Mouse (Mus musculus): ENCODE data around the gene Mrpl49.

The Mrpl49 gene

DNA sequence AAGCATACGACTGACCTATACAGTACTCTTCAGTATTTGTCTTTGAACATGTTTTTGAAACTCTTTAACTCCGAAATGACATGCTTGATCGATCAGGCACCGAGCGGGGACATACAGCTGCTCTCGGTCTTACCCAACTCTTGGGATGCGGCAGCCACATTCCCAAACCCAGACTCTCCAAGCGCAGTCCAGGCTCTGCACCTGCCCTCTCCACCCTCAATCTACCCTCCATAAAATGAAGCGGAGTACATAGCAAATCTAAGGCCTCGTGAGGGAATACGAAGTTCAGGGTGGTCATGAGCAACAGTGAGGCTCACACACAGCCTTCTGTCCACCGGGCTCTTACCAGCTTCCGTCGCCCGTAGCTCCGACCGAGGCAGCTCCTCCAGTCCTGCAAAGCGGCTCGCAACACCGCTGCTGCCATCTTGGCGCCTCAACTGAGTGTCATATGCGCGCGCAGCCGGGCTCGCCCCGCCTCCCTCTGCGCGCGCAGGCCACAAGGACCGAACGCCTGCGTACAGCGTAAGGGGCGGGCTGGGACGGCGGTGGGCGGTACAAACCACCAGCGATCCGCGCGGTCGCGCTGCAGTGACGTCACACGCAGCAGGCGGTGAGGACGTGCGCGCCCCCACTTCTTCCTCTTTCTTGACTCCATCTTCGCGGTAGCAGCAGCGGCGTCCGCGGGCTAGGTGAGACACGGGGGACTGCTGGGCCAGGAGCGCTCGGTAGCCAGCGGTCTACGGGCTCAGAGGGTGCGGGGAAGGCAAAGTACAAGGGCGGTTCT is at the start of gene Mrpl49, which contains the start of gene Fau:
TSS of gene Mrpl49 (minus strand) at position 473 of the 784 bp plus-strand sequence.
TSS of gene Fau (plus strand) at position 532 of the 784 bp plus-strand sequence.
- DNase-seq, result peak; percentile 100

DNA sequence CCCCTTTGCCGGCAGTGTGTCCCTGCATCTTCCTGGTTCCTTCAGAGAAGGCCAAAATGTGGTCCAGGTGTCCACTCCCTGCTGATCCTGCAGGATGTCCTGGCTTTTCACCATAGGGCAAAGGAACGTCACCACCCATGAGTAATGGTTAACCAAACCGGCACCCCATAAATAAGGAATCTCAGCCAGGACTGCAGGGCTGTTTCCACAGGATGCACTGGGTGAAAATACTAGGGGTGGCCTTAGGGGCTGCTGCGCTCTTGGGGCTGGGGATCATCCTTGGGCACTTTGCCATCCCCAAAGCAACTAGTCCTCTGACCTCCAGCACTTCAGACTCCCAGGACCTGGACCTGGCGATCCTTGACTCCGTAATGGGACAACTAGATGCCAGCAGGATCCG is 48.0 kb upstream of the Mrpl49 start, which contains the start of gene Naaladl1:
TSS of gene Naaladl1 (plus strand) at position 197 of the 400 bp plus-strand sequence.
- no peak for DNase-seq

DNA sequence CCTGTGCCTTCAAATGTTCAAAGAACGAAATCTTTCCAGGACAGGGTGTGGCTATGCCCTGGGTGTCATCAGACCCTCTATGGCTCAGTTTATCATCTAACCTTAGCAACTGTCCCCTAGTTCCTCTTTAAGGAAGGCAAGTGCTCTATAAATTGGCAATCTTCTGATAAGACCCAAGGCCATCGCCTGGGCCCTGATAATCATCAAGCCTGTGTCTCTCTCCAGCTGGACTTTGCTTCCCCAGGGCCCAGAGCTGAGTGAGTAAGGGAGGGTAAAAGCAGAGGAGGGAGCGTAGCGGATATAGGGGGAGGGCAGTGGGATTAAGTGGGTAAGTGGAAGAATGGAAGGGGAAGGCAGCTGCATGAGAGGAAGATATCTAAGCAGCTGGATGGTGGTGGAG is 46.9 kb upstream of the Mrpl49 start:
- DNase-seq, result no peak

DNA sequence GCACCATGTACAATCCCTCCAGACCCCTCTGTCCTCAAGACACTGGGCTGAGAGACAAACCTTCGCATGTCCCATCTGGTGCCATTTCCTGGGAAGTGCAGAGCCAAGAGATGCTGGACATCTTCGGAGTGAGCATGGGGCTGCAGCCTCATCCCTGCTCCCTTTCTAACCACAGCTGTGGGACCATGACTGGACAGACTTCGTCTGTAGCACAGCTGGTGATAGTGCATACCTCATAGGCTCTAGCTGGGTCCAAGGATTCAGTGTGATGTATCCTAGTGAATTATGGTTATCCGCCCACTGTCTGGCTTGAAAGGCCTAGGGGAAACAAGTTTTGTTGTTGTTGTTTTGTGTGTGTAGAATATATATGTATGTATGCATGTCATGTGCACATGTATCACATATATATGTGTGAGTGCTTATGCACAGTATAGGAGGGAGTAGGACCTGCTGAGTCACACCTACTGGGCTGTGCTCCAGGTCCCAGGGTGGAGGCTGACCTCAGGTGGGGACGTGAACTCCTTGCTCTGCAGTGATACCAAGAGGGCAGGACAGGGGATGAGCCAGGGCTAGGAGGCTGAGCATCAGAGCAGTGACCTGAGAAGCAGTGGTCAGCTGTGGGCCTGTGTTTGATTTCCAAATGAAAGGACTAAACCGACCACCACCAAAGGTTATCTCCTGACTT is 44.7 kb upstream of the Mrpl49 start:
- no peak for DNase-seq

DNA sequence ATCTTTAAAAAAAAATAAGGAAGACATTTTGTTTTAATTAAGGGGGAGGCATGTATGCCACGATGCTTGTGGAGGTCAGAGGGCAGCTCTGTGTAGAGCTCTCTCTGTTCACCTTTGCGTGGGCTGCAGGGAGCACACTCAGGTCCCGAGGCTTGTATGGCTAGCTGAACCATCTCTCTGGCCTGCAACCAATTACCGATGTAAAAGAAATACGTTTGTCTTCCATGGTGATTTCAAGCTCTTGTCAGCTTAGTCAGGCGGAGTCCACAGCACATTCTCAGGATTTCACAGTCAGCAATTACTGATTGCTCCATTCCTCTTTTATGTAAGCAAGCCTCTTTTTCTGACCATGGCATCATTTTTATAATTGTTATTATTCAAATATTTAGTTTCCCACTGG is 43.6 kb upstream of the Mrpl49 start:
- DNase-seq, result no peak

DNA sequence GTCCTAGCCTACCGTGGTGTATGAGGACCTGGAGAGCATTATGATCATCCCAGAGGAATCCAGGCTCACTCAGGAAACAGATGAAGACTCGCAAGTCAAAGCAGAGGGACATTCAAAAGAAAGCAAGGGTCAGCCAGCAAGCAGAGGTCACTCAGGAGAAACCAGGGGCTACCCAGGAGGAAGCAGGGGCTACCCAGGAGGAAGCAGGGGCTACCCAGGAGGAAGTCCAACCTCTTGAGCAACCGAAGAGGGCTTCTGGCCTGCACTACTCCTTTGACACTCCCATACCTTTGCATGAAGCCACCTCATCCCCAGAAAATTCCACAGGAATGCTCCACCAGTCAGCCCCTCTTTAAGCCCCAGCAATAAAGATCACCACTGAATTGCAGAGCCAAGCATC is 40.3 kb upstream of the Mrpl49 start:
- DNase-seq, result no peak

DNA sequence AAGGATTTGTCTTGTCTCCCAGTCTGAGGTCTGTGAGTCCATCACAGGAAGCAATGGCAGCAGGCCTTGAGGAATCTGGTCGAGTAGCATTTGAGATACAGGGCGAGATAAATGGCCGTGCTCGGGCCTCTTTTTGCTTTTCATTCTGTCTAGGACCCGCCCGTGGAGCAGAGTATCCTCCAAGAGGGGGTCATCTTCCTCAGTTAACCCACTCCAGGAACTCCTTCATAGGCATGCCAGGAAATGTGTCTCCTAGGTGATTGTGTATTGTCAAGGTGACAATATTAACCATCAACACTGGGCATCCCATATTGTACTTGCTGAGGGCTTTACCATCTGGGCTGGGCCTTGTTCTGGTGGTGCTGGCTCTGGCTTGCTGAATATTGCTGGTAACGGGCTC is 36.5 kb upstream of the Mrpl49 start, which contains the start of gene AC131692.1:
TSS of gene AC131692.1 (plus strand) at position 301 of the 400 bp plus-strand sequence.
- DNase-seq, result no peak

DNA sequence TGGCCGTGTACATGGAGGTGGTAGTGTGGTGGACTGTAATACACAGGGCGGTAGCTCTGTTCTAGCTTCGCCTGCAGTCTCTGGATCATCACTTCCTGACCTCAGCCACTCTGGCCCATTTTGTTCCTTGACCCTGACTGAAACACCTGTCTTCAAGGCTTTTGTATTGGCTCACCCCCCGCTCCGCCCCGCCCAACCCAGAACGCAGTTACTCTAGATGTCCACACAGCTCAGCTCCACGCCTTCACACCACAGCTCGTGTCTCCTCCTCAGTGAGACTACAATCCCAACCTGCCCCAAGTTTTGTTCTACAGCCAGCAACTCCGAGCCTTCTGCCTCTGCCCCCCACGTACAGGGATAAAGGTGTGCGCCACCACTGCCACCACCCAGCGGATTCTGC is 31.3 kb upstream of the Mrpl49 start:
- DNase-seq, result no peak

DNA sequence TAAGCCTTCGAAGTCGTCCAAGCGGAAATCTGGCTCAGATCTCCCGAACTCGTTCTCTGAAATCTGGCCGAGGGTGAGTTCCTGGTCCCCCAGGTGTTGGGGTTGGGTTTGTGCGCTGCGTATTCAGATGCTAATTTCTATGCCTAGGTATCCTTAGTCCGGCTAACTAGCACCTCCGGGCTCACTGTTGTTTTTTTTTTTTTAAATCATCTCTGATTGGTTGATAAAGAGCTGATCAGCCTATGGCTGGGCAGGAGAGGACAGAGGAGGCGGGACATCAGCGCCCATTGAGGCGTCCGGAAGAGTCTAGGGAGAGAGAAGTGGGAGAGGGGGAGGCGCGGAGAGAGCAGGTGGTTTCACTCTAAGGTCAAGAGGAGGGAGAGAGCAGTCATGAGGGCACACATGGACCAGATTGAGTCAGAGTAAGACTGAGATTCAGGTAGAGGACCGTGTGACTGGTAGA is 27.9 kb upstream of the Mrpl49 start:
- DNase-seq, result peak in 1 of 2 experiments; percentile 41

DNA sequence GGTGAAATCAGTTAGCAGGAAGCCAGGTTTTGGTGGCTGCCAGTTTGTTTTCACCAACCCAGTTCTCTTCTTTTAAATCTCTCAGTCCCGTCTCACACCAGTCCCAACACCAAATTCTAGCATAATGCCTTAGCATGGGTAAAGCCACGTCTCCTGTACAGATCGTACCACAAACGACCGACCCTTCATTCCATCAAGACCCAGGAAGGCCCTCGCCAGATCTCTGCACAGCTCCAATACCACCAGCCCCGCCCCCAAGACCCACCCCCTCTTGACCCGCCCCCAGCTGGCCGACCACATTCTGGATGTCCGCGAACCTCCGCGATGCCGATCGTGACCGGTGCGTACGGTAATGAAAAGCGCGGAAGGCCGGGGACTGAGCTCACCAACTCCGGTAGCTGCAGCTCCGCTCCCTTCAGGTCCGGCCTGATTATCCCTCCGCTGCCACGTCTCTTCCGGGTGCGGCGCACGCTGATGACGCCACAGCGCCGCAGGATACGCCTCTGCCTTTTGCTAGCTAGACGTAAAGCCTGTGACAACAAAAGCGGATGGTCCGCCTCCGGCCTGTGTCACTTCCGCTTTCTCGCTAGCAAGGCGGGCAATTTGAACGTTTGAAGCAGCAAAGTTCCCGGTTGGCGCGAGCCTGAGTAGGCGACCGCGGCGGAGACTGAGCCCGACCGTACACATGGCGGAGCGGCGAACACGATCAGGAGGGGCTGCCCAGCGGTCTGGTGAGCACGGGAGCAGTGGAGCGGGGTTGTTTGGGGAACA is 27.1 kb upstream of the Mrpl49 start, which contains the start of the genes Zfpl1 and Cdca5:
TSS of gene Zfpl1 (minus strand) at position 479 of the 771 bp plus-strand sequence.
TSS of gene Cdca5 (plus strand) at position 506 of the 771 bp plus-strand sequence.
- DNase-seq, result peak; percentile 98 to 99

DNA sequence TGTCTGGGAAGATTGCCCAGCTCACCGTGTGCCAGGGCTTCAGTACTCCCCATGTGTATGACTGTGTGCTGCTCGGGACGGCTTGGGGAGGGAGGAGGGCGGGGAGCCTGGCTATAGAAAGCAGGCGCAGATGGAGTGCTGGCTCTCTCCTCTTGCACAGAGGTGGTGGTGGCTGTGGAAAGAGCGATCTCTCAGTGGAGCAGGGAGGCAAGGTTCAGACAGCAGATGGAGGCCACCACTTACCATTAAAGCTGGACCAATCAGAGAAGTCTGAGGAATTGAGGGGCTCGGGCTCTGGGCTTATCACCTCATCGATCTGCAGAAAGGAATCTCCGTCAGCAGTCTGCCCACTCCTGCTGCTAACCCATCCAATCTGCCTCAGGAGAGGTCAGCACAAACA is 24.6 kb upstream of the Mrpl49 start, which contains the start of gene Gm28374:
TSS of gene Gm28374 (minus strand) at position 101 of the 400 bp plus-strand sequence.
- no peak for DNase-seq

DNA sequence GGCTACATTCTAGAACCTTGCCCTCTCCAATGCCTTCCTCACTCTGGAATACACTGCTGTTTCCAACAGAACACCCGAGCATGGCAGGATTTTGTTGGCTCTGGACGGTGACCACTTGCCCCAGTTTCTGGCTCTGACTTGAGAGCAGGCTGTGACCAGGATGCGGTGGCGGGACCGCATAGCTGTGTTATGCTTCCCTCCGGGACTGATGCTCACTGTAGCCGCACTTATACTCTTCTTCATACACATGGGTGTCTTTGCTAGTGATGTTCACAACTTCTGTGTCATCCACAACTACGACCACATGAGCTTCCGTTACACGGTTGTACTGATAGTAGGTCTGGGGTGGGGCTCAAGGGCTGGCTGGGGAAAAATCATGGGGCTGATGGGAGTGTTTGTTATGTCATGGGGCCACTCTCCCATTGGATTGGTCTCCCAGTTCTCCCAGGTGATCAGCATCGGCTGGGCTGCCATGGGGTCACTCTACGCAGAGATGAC is 22.4 kb upstream of the Mrpl49 start, which contains the start of gene Tmem262:
TSS of gene Tmem262 (plus strand) at position 51 of the 498 bp plus-strand sequence.
- DNase-seq, result no peak

DNA sequence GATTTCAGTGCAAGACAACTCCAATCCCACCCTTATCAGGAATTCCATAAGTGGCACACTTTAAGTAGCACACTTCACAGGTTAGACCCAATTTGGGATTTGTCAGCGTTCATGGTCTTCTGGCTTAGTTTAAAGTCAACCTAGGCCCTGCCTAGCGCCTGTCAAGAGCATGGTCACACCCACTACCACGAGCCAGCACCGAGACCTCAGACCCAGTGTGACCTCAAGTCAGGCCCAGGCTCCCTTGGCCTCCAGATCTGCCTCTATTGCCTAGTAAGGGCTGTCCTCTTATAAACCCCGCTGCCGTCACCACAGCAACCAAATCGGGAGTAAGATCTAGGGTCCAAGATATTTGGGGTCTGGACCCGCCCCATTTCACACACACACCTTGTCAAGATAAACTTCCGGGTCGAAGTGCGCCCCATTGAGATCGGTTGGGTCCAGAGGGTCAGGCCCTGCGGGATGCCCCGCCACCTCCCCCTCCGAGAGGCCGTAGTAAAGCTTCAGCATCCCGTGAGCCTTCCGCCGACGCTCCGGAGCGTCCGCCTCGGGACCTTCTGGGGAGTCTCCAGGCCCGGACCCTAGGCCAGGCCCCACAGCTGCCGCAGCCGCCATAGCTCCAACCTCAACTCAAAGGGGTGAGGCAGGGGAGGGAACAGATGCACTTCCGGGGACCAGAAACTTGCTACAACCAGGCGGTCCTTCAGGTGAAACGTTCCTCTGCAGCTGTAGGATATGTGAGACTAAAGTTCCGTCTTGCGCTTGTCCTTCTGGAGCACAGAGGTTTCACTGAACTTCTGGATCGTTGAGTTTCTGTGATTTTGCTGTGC is 19.2 kb upstream of the Mrpl49 start, which contains the start of gene Vps51:
TSS of gene Vps51 (minus strand) at position 668 of the 830 bp plus-strand sequence.
- DNase-seq, result peak; percentile 87 to 90

DNA sequence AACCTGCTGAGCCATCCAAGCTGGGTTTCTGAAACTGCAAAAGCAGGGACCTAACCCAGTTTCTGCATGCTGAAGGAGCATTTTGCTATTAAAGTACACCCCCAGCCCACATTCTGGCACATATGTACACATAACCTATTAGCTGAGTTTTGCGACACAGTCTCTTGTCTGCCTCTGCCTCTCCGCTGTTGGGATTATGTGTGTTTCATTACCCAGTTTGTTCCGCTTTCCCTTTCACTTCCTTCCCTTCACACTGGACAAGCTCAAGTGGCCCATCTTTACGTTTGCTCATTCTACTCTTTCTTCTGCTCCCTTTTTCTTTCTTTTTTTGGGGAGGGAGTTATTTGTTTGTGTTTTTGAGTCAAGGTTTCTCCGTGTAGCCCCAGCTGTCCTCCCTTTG is 16.3 kb upstream of the Mrpl49 start:
- DNase-seq, result no peak

DNA sequence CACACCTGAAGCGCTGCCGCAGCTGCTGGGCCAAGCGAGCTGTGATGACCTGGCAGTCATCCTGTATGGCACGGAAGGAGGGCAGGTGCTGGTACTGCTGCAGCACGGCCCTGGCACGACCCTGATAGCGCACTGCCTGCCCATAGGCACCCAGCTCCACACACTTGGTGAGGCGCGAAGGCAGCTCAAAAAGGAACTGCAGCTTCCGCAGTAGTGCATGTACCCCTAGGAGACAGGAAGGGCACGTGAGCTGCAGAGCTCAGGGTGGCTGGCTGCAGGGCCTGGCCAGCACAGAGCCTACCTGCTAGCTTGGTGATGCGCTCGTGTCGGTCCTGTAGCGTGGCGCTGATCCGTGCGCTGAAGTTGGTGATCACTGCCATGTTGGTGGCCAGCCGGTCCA is 13.7 kb upstream of the Mrpl49 start:
- DNase-seq, result no peak

DNA sequence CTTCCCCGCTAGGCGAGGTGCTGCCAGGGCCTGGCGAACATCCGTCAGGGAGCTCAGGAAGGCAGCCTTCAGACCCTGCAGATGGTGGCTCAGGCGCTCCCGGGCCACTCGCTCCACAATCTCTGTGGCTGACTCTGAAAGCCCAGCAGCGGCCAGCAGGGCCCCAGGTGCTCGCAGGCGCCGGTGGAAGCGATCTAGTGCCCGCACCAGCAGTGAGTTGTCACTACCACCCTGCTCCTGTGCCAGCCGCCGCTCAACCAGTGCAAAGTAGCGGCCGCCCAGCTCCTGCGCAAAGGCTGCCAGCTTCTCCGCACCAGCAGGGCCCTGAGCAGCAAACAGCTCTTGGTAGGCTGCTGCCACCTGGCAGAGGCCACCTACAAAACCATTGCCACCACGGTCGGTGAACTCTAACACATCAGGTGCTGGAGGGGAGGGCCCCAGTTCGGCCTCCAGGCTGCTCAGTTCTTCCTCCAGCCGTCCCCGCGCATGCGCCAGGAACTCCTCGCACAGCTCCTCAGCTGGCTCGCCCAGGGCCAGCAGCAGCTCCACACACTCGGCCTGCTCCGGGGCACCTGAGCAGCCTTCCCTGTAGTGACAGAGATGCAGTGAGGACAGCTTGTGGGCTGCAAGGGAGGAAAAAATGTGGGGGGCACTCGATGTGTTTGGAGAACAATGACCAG is 13.1 kb upstream of the Mrpl49 start:
- no peak for DNase-seq

DNA sequence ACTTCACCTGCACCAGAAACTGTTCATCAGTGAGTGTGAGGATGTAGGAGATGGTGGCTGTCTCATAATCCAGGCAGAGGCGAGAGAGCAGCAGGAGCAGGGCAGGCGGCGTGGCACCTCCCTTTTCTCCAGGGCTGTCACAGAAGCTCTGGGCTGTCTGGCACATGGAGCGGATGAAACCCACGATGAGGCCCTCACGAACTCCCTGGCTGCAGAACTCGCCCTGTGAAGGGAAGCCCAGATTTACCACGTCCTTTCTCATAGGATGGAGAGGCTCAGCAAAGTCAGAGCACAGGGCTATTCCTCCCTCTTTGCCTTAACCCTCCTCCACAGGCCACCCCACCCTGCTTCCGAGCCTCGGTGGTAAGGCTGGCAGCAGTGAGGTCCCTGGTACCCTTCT is 12.3 kb upstream of the Mrpl49 start:
- no peak for DNase-seq

DNA sequence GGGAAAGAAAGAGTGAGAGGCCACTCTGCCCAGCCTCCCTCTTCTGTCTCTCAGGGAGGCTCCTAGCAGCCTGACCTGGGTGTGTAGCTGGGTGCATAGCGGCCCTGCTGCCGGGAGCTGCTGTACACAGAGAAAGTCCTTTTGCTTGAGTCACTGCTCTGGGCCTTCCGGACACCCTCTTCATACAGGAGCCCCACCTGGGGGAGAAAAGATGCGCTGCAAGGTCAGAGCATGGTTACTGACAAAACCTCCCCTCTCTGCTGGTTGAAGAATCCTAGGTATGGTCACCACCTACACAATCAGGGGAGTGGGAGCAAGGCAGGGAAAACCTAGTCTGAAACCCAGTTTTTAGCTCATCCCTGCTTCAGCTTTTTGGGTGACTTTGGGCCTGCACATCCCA is 11.4 kb upstream of the Mrpl49 start:
- no peak for DNase-seq

DNA sequence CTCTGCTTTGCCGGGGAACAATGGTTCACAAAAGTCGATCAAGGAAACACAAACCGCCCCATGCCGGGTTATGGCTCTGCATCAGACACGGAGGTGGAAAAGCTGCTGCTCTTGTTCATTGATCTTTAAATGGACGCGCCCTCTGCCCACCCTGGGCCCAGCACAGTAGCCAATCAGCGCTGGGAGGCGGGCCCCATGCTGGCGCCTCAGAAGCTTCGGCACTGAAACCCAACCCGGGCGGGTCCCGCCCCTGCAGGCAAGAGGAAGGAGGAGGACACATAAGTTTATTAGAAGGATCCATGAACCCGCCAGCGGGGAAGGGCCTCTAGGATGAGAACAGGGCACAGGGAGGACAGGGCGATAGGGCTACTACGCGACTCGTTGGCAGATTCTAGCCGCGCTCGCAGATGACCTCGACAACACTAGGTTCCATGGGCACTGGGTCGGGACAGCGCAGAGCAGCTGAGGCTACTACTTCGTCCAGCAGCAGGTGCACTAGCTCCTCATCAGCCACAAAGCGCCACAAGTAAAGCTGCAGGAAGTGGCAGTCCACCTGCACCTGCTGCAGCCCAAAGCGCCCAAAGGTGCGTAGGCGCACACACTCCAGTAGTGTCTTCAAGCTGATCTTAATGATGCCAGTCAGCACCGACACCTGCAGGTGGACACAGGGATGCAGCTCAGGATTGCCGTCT is 10.3 kb upstream of the Mrpl49 start, which contains the start of gene Tm7sf2:
TSS of gene Tm7sf2 (minus strand) at position 650 of the 692 bp plus-strand sequence.
- peak; percentile 87 to 91 for DNase-seq
